Mouse (Mus musculus): ENCODE results near the gene Jagn1.

The Jagn1 gene

GRCm38 (mm10) chr6:113473715-113474114 is 31.3 kb downstream of the Jagn1 start:
- no peak for DNase-seq (ENCODE audit: low spot score)

- DNase-seq (ENCODE audit: low spot score), result no peak
These were observed 35.0 kb downstream of the Jagn1 start for GRCm38 (mm10) chr6:113477353-113477752.

- no peak for DNase-seq (ENCODE audit: low spot score)
These were observed 36.5 kb downstream of the Jagn1 start for GRCm38 (mm10) chr6:113478906-113479305.

- no peak for DNase-seq (ENCODE audit: low spot score)
These were observed 38.4 kb downstream of the Jagn1 start for GRCm38 (mm10) chr6:113480555-113481373.

- peak; percentile 50 for DNase-seq (ENCODE audit: low spot score)
These were observed 40.2 kb downstream of the Jagn1 start for GRCm38 (mm10) chr6:113482477-113483099.

- DNase-seq (ENCODE audit: low spot score), result peak; percentile 91
These were observed 40.8 kb downstream of the Jagn1 start, which contains the start of gene Creld1 for GRCm38 (mm10) chr6:113483100-113483615. Gene Creld1, plus strand, starts transcription at chr6:113483297.

- no peak for DNase-seq (ENCODE audit: low spot score)
These were observed 41.4 kb downstream of the Jagn1 start for GRCm38 (mm10) chr6:113483729-113484128.

GRCm38 (mm10) chr6:113487125-113487576 is 44.8 kb downstream of the Jagn1 start:
- peak; percentile 71 for DNase-seq (ENCODE audit: low spot score)

GRCm38 (mm10) chr6:113489410-113489809 is 47.0 kb downstream of the Jagn1 start:
- DNase-seq (ENCODE audit: low spot score), result no peak

GRCm38 (mm10) chr6:113492101-113492864 is 49.9 kb downstream of the Jagn1 start:
- DNase-seq (ENCODE audit: low spot score), result no peak

- peak; percentile 90 for DNase-seq (ENCODE audit: low spot score)
These were observed 52.0 kb downstream of the Jagn1 start for GRCm38 (mm10) chr6:113494258-113494788.

- DNase-seq (ENCODE audit: low spot score), result no peak
These were observed 52.8 kb downstream of the Jagn1 start for GRCm38 (mm10) chr6:113495071-113495675.

Measured in T-cell, adult 2 months (primary cell).